9 mouse cellular contexts compared by ENCODE assay signal in genomic region chr12:103371711-103372110, GRCm38 (mm10). TPM values are rescaled to one million over a fixed set of nuclear protein-coding genes. Genes with fewer than 3 reads are reported as not detected.
A peak's percentile ranks its signal among the peaks of the same experiment; 100 is the strongest.
DNase-seq lines count a peak whose midpoint lies in the region; ATAC-seq and TF ChIP-seq lines count a peak whose summit lies in the region.
"Had no signal": no experiment of that assay in that cellular context is flagged by ENCODE, and none has a peak within 500 bp of the region (broad histone marks: within the 10 kb centered on the region; RNA-seq: fewer than 3 reads in every experiment).

No protein-coding gene starts in this region.

- WGBS in intestine, embryonic 14.5 days = 31% methylated on average over 6 of the region's 6 CpGs
- WGBS in intestine, embryonic 15.5 days = 26% methylated on average over 6 of the region's 6 CpGs

- CTCF ChIA-PET in Patski (lab: Charles Lee) = interaction anchor here (0.7 to 3.5 kb wide), 5 partner anchors 8 to 229 kb away, joined by 3 to 8 read pairs (median 3); no protein-coding TSS in a partner anchor

- POLR2A ChIA-PET in Patski (lab: Charles Lee) = no interaction called here

- peak; percentile 75 for DNase-seq in intestine, embryonic 14.5 days (ENCODE audit: low spot score)
- DNase-seq in Patski (ENCODE audit: low read depth, low spot score) = no peak
- peak; percentile 51 to 66 for DNase-seq in kidney, postnatal 25 days
- DNase-seq in retina, embryonic 14.5 days (ENCODE audit: low spot score) = peak; percentile 79
- DNase-seq in urinary bladder, postnatal 4 days (ENCODE audit: low spot score in 2 of 2) = no peak

- in situ Hi-C loops in Patski (cut with MboI; ENCODE audit: low pct_unique_long_range_greater_than_20kb) = no loop called here

- no peak overlapping the region for H3K9ac ChIP-seq in intestine, embryonic 14.5 days (ENCODE audit: low read length)
- H3K9ac ChIP-seq in intestine, embryonic 15.5 days = no peak overlapping the region

- no peaks in the 10 kb centered on the region for H3K79me3 ChIP-seq in C2C12 (ENCODE audit: low read depth)

- H3ac ChIP-seq in C2C12 (ENCODE audit: control insufficient read depth, insufficient read length, low read depth) = no peak overlapping the region

- TF ChIP-seq CTCF in C2C12 (IDR thresholded peaks at IDR 0.05; ENCODE audit: control insufficient read depth, insufficient read depth, insufficient read length) = peak; percentile 68
- TF ChIP-seq CTCF in Patski (IDR thresholded peaks at IDR 0.05) = peak; percentile 86

- H3K79me2 ChIP-seq in C2C12 (ENCODE audit: control insufficient read depth, insufficient read depth) = no peaks in the 10 kb centered on the region

- no peaks in the 10 kb centered on the region for H3K9me3 ChIP-seq in intestine, embryonic 14.5 days (ENCODE audit: control insufficient read depth, low read length)
- no peaks in the 10 kb centered on the region for H3K9me3 ChIP-seq in intestine, embryonic 15.5 days

- H3K4me3 ChIP-seq in intestine, embryonic 14.5 days (ENCODE audit: low read depth, low read length) = no peak overlapping the region
- no peak overlapping the region for H3K4me3 ChIP-seq in intestine, embryonic 15.5 days (replicated peaks)
- no peak overlapping the region for H3K4me3 ChIP-seq in C2C12 (ENCODE audit: insufficient read depth, poor library complexity, severe bottlenecking)
- H3K4me3 ChIP-seq: erythroblast, embryonic 14.5 days had no signal

- H3K4me1 ChIP-seq in intestine, embryonic 14.5 days (replicated peaks; ENCODE audit: control insufficient read depth, insufficient read depth, low read length) = no peaks in the 10 kb centered on the region
- H3K4me1 ChIP-seq in intestine, embryonic 15.5 days (replicated peaks) = no peaks in the 10 kb centered on the region

- no peak overlapping the region for H3K27ac ChIP-seq in intestine, embryonic 14.5 days (ENCODE audit: low read depth)
- no peak overlapping the region for H3K27ac ChIP-seq in intestine, embryonic 15.5 days

- no peak overlapping the region for H3K4me2 ChIP-seq in intestine, embryonic 14.5 days (ENCODE audit: low read length)
- no peak overlapping the region for H3K4me2 ChIP-seq in intestine, embryonic 15.5 days (replicated peaks)

- no peaks in the 10 kb centered on the region for H3K27me3 ChIP-seq in intestine, embryonic 14.5 days (replicated peaks; ENCODE audit: control insufficient read depth, insufficient read depth, low read length)
- no peaks in the 10 kb centered on the region for H3K27me3 ChIP-seq in intestine, embryonic 15.5 days (replicated peaks)
- H3K27me3 ChIP-seq in C2C12 (ENCODE audit: control insufficient read depth, insufficient read depth, insufficient read length) (no peaks in the 10 kb centered on the region), Patski (peaks cover 20% of the 10 kb centered on the region)

- no peak for ATAC-seq in intestine, embryonic 14.5 days (replicated peaks; ENCODE audit: low FRiP score, low TSS enrichment, low read depth)
- no peak for ATAC-seq in intestine, embryonic 15.5 days
- no peak for ATAC-seq in Patski
- peak; percentile 57 for ATAC-seq in common myeloid progenitor, adult 5-6 weeks (replicated peaks; ENCODE audit: low read depth, poor library complexity, severe bottlenecking)

- H3K36me3 ChIP-seq in intestine, embryonic 14.5 days (ENCODE audit: control insufficient read depth, insufficient read depth, low read length) = no peaks in the 10 kb centered on the region
- no peaks in the 10 kb centered on the region for H3K36me3 ChIP-seq in intestine, embryonic 15.5 days
- H3K36me3 ChIP-seq in C2C12 (ENCODE audit: control insufficient read depth, insufficient read depth) = no peaks in the 10 kb centered on the region

TF ChIP-seq in C2C12, 6 proteins besides CTCF, POLR2A, EP300 and RAD21:
- TF ChIP-seq MYOG (IDR thresholded peaks at IDR 0.05; ENCODE audit: control insufficient read depth, extremely low read depth, insufficient read length) (no peak), USF1 (IDR thresholded peaks at IDR 0.05; ENCODE audit: low read depth) (no peak), MYOD1 (IDR thresholded peaks at IDR 0.05; ENCODE audit: control insufficient read depth, insufficient read length, low read depth) (no peak), CEBPB (IDR thresholded peaks at IDR 0.05; ENCODE audit: low read depth) (no peak), FOSL1 (IDR thresholded peaks at IDR 0.05; ENCODE audit: insufficient read depth, low read length, poor library complexity, severe bottlenecking) (no peak), MAX (IDR thresholded peaks at IDR 0.05) (no peak)

RNA-seq across cellular contexts. Expression of gene Asb2, which starts 15.9 kb away (rescaled TPM):
- 24.1 and 24.6 TPM in 2 replicates for polyA plus RNA-seq in intestine, embryonic 14.5 days (2014; fragmentation: Nextera tagmentation; extraction: Ambion mirVana)
- polyA plus RNA-seq in intestine, embryonic 15.5 days (2015; fragmentation: Nextera tagmentation; extraction: Ambion mirVana) = 16.5 and 17.9 TPM in 2 replicates
- polyA plus RNA-seq in C2C12 (2012; fragmentation: generic; extraction: Trizol) (0.97 TPM), Patski (2021) (0.04 TPM)
- not detected in 2 replicates for total RNA-seq in common myeloid progenitor, adult 5-6 weeks (2017)

RNA-seq across cellular contexts. Expression of gene Otub2, which starts 16.8 kb away (rescaled TPM):
- 5.6 and 8.1 TPM in 2 replicates for polyA plus RNA-seq in intestine, embryonic 14.5 days (2014; fragmentation: Nextera tagmentation; extraction: Ambion mirVana)
- 5.6 and 6.6 TPM in 2 replicates for polyA plus RNA-seq in intestine, embryonic 15.5 days (2015; fragmentation: Nextera tagmentation; extraction: Ambion mirVana)
- polyA plus RNA-seq in C2C12 (2012; fragmentation: generic; extraction: Trizol) (4.5 TPM), Patski (2021) (7.6 TPM)
- 3.0 and 4.2 TPM in 2 replicates for total RNA-seq in common myeloid progenitor, adult 5-6 weeks (2017)

RNA-seq across cellular contexts. Expression of gene 9330161L09Rik, which starts 35.9 kb away (rescaled TPM):
- polyA plus RNA-seq in intestine, embryonic 14.5 days (2014; fragmentation: Nextera tagmentation; extraction: Ambion mirVana) = 0.24 and 0.67 TPM in 2 replicates
- polyA plus RNA-seq in intestine, embryonic 15.5 days (2015; fragmentation: Nextera tagmentation; extraction: Ambion mirVana) = 0.16 and 0.48 TPM in 2 replicates
- polyA plus RNA-seq in C2C12 (2012; fragmentation: generic; extraction: Trizol) (0.69 TPM), Patski (2021) (2.0 TPM)
- total RNA-seq in common myeloid progenitor, adult 5-6 weeks (2017) = 2.5 and 3.6 TPM in 2 replicates
- polyA plus RNA-seq: erythroblast, embryonic 14.5 days had no signal

RNA-seq across cellular contexts. Expression of gene Ddx24, which starts 53.9 kb away (rescaled TPM):
- polyA plus RNA-seq in intestine, embryonic 14.5 days (2014; fragmentation: Nextera tagmentation; extraction: Ambion mirVana) = 84.0 and 90.1 TPM in 2 replicates
- polyA plus RNA-seq in intestine, embryonic 15.5 days (2015; fragmentation: Nextera tagmentation; extraction: Ambion mirVana) = 90.6 and 99.4 TPM in 2 replicates
- polyA plus RNA-seq in C2C12 (2012; fragmentation: generic; extraction: Trizol) (68.6 TPM), Patski (2021) (71.3 TPM)
- 124 and 139 TPM in 2 replicates for total RNA-seq in common myeloid progenitor, adult 5-6 weeks (2017)

Comparison
In these comparisons a context has a peak if more than half of its experiments do, and no peak if none do; other contexts are left out.
1. DNase-seq: peak in intestine, embryonic 14.5 days (single experiment), kidney, postnatal 25 days (2 of 2) and retina, embryonic 14.5 days (single experiment); none in Patski (single experiment) and urinary bladder, postnatal 4 days (0 of 2).